Mouse (Mus musculus) liver, postnatal 0 days (tissue): Measurements from ENCODE around the gene Mobp.

ENCODE experiments used
- CTCF ChIP-seq: sonication (generic); IDR thresholded peaks from 2 replicates; pipeline ENCODE4 v1.5.1; 2016; ENCODE audit warnings: antibody characterized with exemption, low read depth
- EP300 ChIP-seq: IDR thresholded peaks from 2 replicates; pipeline ENCODE4 v1.6.1; 2016; ENCODE audit warnings: antibody characterized with exemption, low read depth, mild to moderate bottlenecking

GRCm38 (mm10) chr9:120190891-120191290 lies 41.4 kb downstream of the Mobp start:
- no peak for TF ChIP-seq CTCF
- TF ChIP-seq EP300 = no peak
